Mouse (Mus musculus): ENCODE results near the gene Glis1.

- no peak for TF ChIP-seq POLR2A (IDR thresholded peaks at IDR 0.05; ENCODE audit: control insufficient read depth, low read depth, low read length)
- TF ChIP-seq CTCF (IDR thresholded peaks at IDR 0.05; ENCODE audit: control insufficient read depth, insufficient read depth, insufficient replicate concordance, low read depth, low read length), result no peak
Observed at GRCm38 (mm10) chr4:107388291-107388690, 46.1 kb upstream of the Glis1 start.

Data from testis, adult 2 months (tissue).